Mouse (Mus musculus) embryonic facial prominence, embryonic 15.5 days (tissue): ENCODE results near the gene Iqgap2. TPM values are rescaled to one million over a fixed set of nuclear protein-coding genes. Genes with fewer than 3 reads are reported as not detected.

Experiments used
- ATAC-seq: fragments of 200-750 bp; cut with Nextera tagmentation; 2 replicates; pipeline ENCODE4 v1.8.0; 2017; ENCODE audit warnings: low read depth, moderate TSS enrichment; ENCODE audit not compliant: insufficient number of reproducible peaks, low FRiP score, low TSS enrichment
- H3K27ac ChIP-seq: fragments of 300-500 bp; sonication (generic); replicated peaks from 2 replicates; pipeline ENCODE4 v1.5.1; 2015; ENCODE audit warnings: mild to moderate bottlenecking, inconsistent platforms
- H3K27me3 ChIP-seq: fragments of 300-500 bp; sonication (generic); 2 replicates; pipeline ENCODE4 v1.6.1; 2015; ENCODE audit warnings: inconsistent platforms
- H3K36me3 ChIP-seq: fragments of 300-500 bp; sonication (generic); 2 replicates; pipeline ENCODE4 v1.6.1; 2015; ENCODE audit warnings: mild to moderate bottlenecking, inconsistent platforms
- H3K4me1 ChIP-seq: fragments of 300-500 bp; sonication (generic); 2 replicates; pipeline ENCODE4 v1.6.1; 2015; ENCODE audit warnings: inconsistent platforms
- H3K4me2 ChIP-seq: fragments of 300-500 bp; sonication (generic); replicated peaks from 2 replicates; pipeline ENCODE4 v1.6.1; 2015; ENCODE audit warnings: mild to moderate bottlenecking, inconsistent platforms
- H3K4me3 ChIP-seq: fragments of 300-500 bp; sonication (generic); replicated peaks from 2 replicates; pipeline ENCODE4 v1.5.1; 2015; ENCODE audit warnings: mild to moderate bottlenecking, inconsistent platforms
- H3K9ac ChIP-seq: fragments of 300-500 bp; sonication (generic); 2 replicates; pipeline ENCODE4 v1.6.1; 2015; ENCODE audit warnings: inconsistent platforms
- H3K9me3 ChIP-seq: fragments of 300-500 bp; sonication (generic); replicated peaks from 2 replicates; pipeline ENCODE4 v1.6.1; 2016; ENCODE audit warnings: inconsistent platforms
- WGBS: fragments of 180-500 bp; shearing (Covaris S2); methylation state at CpG from one replicate; pipeline ENCODE4 v1.1.7; 2015; 5-methylcytosine and 5-hydroxymethylcytosine counted together
- polyA plus RNA-seq: library from polyadenylated mRNA; unstranded; fragments of >200 nt; fragmentation: Nextera tagmentation; extraction: Ambion mirVana; gene quantifications from 2 replicates; pipeline ENCODE4 v1.2.1, GENCODE M21; 2015

The Iqgap2 gene
- polyA plus RNA-seq, 1 experiment from 2014 or later = 20.4 TPM

DNA sequence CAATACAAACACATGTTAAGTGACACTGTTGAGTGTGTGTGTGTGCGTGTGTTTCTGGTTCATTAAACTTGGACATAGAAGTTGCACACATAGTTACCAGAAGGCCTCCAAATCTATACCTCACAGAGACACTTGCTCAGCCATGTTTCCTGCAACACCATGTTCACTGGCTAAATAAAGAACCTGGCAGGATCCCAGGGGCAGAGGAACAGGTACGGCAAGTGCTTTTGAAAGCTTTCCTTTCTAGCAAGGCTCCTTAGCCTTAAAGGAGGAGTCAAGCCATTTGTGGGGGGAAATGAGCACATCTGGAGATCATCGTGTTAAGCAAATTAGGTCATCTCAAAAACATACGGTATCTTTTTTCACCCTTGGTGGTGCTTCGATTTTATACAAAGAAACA, 188.3 kb downstream of the Iqgap2 start:
- no peak for ATAC-seq
- H3K9ac ChIP-seq = no peak overlapping the region
- no peak overlapping the region for H3K4me3 ChIP-seq
- no peaks in the 10 kb centered on the region for H3K9me3 ChIP-seq
- H3K27ac ChIP-seq = no peak overlapping the region
- H3K27me3 ChIP-seq = no peaks in the 10 kb centered on the region
- H3K36me3 ChIP-seq = 0 out of 2 replicates have a peak, but pooled peaks cover 5% of the 10 kb centered on the region
- no peaks in the 10 kb centered on the region for H3K4me1 ChIP-seq
- H3K4me2 ChIP-seq = no peak overlapping the region
- 32% methylated on average over 5 of the region's 5 CpGs for WGBS

GRCm38 (mm10) chr13:95697874-95698273, 193.8 kb downstream of the Iqgap2 start:
- no peak for ATAC-seq
- Histone ChIP-seq H3K4me2 (no peak overlapping the region), H3K36me3 (no peaks in the 10 kb centered on the region), H3K4me3 (no peak overlapping the region), H3K27me3 (no peaks in the 10 kb centered on the region), H3K4me1 (no peaks in the 10 kb centered on the region), H3K9me3 (no peaks in the 10 kb centered on the region), H3K27ac (no peak overlapping the region), H3K9ac (no peak overlapping the region)
- 45% methylated on average over 6 of the region's 6 CpGs for WGBS

GRCm38 (mm10) chr13:95696654-95697163, 195.0 kb downstream of the Iqgap2 start, which contains the start of gene F2rl2:
Gene F2rl2, plus strand, starts transcription at chr13:95696853.
- Histone ChIP-seq H3K9ac (no peak within 1 kb of the TSS), H3K4me2 (no peak within 1 kb of the TSS), H3K36me3 (no peaks in the 10 kb centered on the region), H3K27ac (no peak within 1 kb of the TSS), H3K27me3 (no peaks in the 10 kb centered on the region), H3K4me1 (no peaks in the 10 kb centered on the region), H3K4me3 (no peak within 1 kb of the TSS), H3K9me3 (no peaks in the 10 kb centered on the region)
- 63% methylated on average over 4 of the region's 4 CpGs for WGBS
- ATAC-seq = no peak

- no peak overlapping the region for H3K4me2 ChIP-seq
- no peaks in the 10 kb centered on the region for H3K4me1 ChIP-seq
- H3K27ac ChIP-seq = no peak overlapping the region
- ATAC-seq = no peak
- WGBS = 96% methylated on average over 9 of the region's 9 CpGs
- no peak overlapping the region for H3K4me3 ChIP-seq
- H3K36me3 ChIP-seq = no peaks in the 10 kb centered on the region
- H3K9ac ChIP-seq = no peak overlapping the region
- no peaks in the 10 kb centered on the region for H3K9me3 ChIP-seq
- H3K27me3 ChIP-seq = no peaks in the 10 kb centered on the region
Observed at GRCm38 (mm10) chr13:95696120-95696653, 195.5 kb downstream of the Iqgap2 start.

- H3K4me2 ChIP-seq = no peak overlapping the region
- no peak overlapping the region for H3K4me3 ChIP-seq
- 67% methylated on average over 8 of the region's 8 CpGs for WGBS
- no peak overlapping the region for H3K27ac ChIP-seq
- H3K9ac ChIP-seq = no peak overlapping the region
- no peaks in the 10 kb centered on the region for H3K36me3 ChIP-seq
- no peaks in the 10 kb centered on the region for H3K9me3 ChIP-seq
- no peaks in the 10 kb centered on the region for H3K27me3 ChIP-seq
- no peaks in the 10 kb centered on the region for H3K4me1 ChIP-seq
- no peak for ATAC-seq
Observed at GRCm38 (mm10) chr13:95692201-95692600, 199.5 kb downstream of the Iqgap2 start.

DNA sequence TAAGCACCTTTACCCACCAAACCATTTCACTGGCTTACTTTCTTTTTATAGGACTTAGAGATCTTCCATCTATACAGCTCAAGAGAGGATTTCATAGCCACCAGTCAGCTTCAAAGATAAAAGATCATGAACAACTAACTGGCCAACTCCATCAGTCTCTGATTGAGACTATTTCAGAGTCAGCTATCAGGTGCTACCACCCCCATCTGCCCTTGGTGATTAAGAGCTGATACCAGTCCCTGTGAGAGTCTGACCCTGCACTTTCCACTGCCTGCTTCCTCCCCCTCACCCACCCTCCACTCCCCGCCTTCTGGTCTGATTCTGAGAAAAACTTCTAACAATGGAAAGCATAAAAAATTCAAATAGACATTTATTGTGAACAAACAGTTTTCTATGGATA, 203.1 kb downstream of the Iqgap2 start:
- 96% methylated on average over 1 of the region's 1 CpGs for WGBS
- Histone ChIP-seq H3K9ac (no peak overlapping the region), H3K4me2 (no peak overlapping the region), H3K9me3 (no peaks in the 10 kb centered on the region), H3K4me1 (no peaks in the 10 kb centered on the region), H3K27me3 (no peaks in the 10 kb centered on the region), H3K4me3 (no peak overlapping the region), H3K27ac (no peak overlapping the region), H3K36me3 (no peaks in the 10 kb centered on the region)
- ATAC-seq = no peak

- no peak for ATAC-seq
- no peak overlapping the region for H3K4me2 ChIP-seq
- H3K9me3 ChIP-seq = no peaks in the 10 kb centered on the region
- H3K27ac ChIP-seq = no peak overlapping the region
- H3K27me3 ChIP-seq = no peaks in the 10 kb centered on the region
- peaks cover 12% of the 10 kb centered on the region; the same call in 1 of the 2 replicates for H3K36me3 ChIP-seq
- H3K4me3 ChIP-seq = no peak overlapping the region
- H3K9ac ChIP-seq = no peak overlapping the region
- 54% methylated on average over 5 of the region's 5 CpGs for WGBS
- H3K4me1 ChIP-seq = no peaks in the 10 kb centered on the region
Observed at GRCm38 (mm10) chr13:95685736-95686135, 206.0 kb downstream of the Iqgap2 start.

GRCm38 (mm10) chr13:95684656-95685244, 207.0 kb downstream of the Iqgap2 start:
- 82% methylated on average over 9 of the region's 9 CpGs for WGBS

GRCm38 (mm10) chr13:95679491-95679941, 212.2 kb downstream of the Iqgap2 start:
- peaks cover 12% of the 10 kb centered on the region; the same call in 1 of the 2 replicates for H3K36me3 ChIP-seq
- no peaks in the 10 kb centered on the region for H3K27me3 ChIP-seq
- H3K4me3 ChIP-seq = no peak overlapping the region
- ATAC-seq = no peak
- no peak overlapping the region for H3K4me2 ChIP-seq
- no peak overlapping the region for H3K9ac ChIP-seq
- H3K4me1 ChIP-seq = no peaks in the 10 kb centered on the region
- H3K9me3 ChIP-seq = no peaks in the 10 kb centered on the region
- H3K27ac ChIP-seq = no peak overlapping the region
- 86% methylated on average over 4 of the region's 4 CpGs for whole genome bisulfite sequencing

More at GRCm38 (mm10) chr13:95684656-95685244, 207.0 kb downstream of the Iqgap2 start:
- Histone ChIP-seq H3K4me3 (no peak overlapping the region), H3K9ac (no peak overlapping the region), H3K27ac (no peak overlapping the region), H3K4me2 (no peak overlapping the region), H3K9me3 (no peaks in the 10 kb centered on the region), H3K4me1 (no peaks in the 10 kb centered on the region), H3K27me3 (no peaks in the 10 kb centered on the region), H3K36me3 (peaks cover 12% of the 10 kb centered on the region; the same call in 1 of the 2 replicates)
- ATAC-seq = no peak

DNA sequence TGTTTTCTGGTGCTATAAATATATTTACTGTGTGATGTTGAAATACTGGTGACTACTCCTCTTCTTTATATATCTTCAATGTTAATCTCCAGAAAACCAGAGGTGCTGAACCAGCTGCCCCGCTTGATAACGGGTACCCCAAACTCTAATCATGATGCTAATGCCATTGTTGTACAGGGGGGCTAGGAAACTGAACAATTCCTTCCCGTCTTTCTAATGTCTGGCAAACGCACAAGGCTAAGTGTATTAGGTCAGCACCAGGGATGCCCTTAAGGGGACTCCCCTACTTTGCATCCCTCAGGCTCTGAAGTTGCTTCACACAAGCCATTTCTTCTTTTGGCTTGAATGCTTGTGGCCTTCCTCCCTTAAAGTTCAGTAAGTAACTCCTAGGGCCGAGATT, 212.6 kb downstream of the Iqgap2 start:
- Histone ChIP-seq H3K4me3 (no peak overlapping the region), H3K4me2 (no peak overlapping the region), H3K36me3 (peaks cover 15% of the 10 kb centered on the region; the same call in 1 of the 2 replicates), H3K27ac (no peak overlapping the region), H3K9me3 (no peaks in the 10 kb centered on the region), H3K27me3 (no peaks in the 10 kb centered on the region), H3K4me1 (no peaks in the 10 kb centered on the region), H3K9ac (no peak overlapping the region)
- no peak for ATAC-seq
- WGBS = 80% methylated on average over 5 of the region's 5 CpGs

DNA sequence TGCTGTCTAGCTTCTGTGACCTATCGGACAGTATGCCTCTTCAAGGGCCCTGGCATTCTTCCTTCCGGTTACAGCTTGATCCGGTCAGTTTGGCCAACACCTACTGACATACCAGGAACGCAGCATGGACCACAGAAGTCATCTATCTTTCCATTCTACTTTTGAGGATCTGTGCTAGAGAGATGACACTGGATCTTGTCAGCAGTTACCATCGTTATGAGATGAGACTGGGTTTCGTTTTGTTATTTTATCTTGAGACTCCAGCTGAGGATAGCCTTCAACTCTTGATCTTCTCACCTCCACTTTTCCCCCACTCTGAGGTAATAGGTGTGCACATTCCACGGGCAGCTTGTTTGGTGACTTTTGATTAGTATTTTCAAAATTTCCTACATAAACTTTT, 219.3 kb downstream of the Iqgap2 start:
- ATAC-seq = no peak
- WGBS = 94% methylated on average over 7 of the region's 7 CpGs

More for the DNA sequence above, 219.3 kb downstream of the Iqgap2 start:
- Histone ChIP-seq H3K4me1 (no peaks in the 10 kb centered on the region), H3K27ac (no peak overlapping the region), H3K36me3 (peaks cover 21% of the 10 kb centered on the region), H3K4me3 (no peak overlapping the region), H3K9me3 (no peaks in the 10 kb centered on the region), H3K9ac (no peak overlapping the region), H3K4me2 (no peak overlapping the region), H3K27me3 (no peaks in the 10 kb centered on the region)
